Mouse (Mus musculus) liver, embryonic 18 days (tissue): ENCODE measurements around the gene Slc6a16. TPM values are rescaled to one million over a fixed set of nuclear protein-coding genes. Genes with fewer than 3 reads are reported as not detected.

Experiments used
- polyA plus RNA-seq: library from polyadenylated mRNA; depleted of rRNA; stranded (reverse); fragments of >200 nt; gene quantifications from 2 replicates; pipeline ENCODE4 v1.2.3, GENCODE M21; 2012; rRNA removed

Gene Slc6a16
- 0.05 and 0.06 TPM in 2 replicates for polyA plus RNA-seq

GRCm38 (mm10) chr7:45240633-45241388, at the start of gene Slc6a16:
Gene Slc6a16 (plus strand): TSS chr7:45241085.

GRCm38 (mm10) chr7:45204380-45205143, 36.3 kb upstream of the Slc6a16 start, which contains the start of gene Ccdc155:
Gene Ccdc155 (minus strand): TSS chr7:45204892.

GRCm38 (mm10) chr7:45211851-45212251, 29.0 kb upstream of the Slc6a16 start, which contains the start of gene Dkkl1:
Gene Dkkl1 (minus strand): TSS chr7:45212147.

GRCm38 (mm10) chr7:45215673-45216441, 25.0 kb upstream of the Slc6a16 start, which contains the start of gene Tead2:
Gene Tead2 (plus strand): TSS chr7:45215753.

GRCm38 (mm10) chr7:45238723-45239496, 2.0 kb upstream of the Slc6a16 start, which contains the start of gene Cd37:
Gene Cd37 (minus strand): TSS chr7:45239115.

DNA sequence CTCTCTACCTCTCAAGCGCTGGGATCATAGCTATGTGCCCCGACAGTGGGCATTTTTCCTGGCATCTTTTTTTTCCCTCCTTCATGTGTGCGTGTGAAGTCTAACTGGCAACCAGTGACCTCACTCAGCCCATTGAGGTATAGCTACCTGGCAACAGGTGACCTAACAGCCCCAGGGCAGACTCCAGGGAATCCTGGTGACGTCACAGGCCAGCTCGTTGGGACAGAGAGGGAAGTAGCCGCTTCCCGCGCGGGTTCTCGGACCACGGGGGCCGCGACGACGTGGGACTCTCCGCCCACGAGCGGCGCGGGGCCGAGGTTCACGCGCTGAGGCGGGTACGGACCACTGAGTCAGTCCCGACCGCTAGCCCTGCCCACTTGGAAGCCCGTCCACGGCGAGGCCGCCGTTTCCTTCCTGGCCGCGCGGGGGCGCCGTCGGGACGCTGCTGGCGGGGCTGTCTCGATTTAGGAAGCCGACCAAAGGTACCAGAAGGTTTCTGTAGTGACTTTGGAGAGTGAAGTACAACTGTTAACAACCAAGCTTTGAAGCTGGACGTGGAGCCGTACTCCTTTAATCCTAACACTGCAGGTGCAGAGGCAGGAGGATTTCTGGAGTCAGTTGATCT, 36.4 kb downstream of the Slc6a16 start, which contains the start of gene Slc6a21:
Gene Slc6a21, plus strand, starts transcription at position 378 of the 625 bp plus-strand sequence.

Other genes starting within 250 kb of the Slc6a16 start
- gene Irf3, start 243.4 kb upstream of the Slc6a16 start, polyA plus RNA-seq, result 50.0 and 54.3 TPM in 2 replicates
- gene Bcl2l12, start 242.4 kb upstream of the Slc6a16 start, polyA plus RNA-seq, result 9.0 and 9.5 TPM in 2 replicates
- 13.5 and 17.4 TPM in 2 replicates for gene Scaf1, start 224.7 kb upstream of the Slc6a16 start, polyA plus RNA-seq
- gene Rras, start 223.1 kb upstream of the Slc6a16 start, polyA plus RNA-seq, result 41.8 and 53.8 TPM in 2 replicates
- 1.1 and 1.7 TPM in 2 replicates for gene Prr12, start 188.2 kb upstream of the Slc6a16 start, polyA plus RNA-seq
- 24.0 and 24.4 TPM in 2 replicates for gene Nosip, start 178.7 kb upstream of the Slc6a16 start, polyA plus RNA-seq
- gene Prrg2, start 178.4 kb upstream of the Slc6a16 start, polyA plus RNA-seq, result 17.7 and 19.5 TPM in 2 replicates
- gene Rcn3, start 148.9 kb upstream of the Slc6a16 start, polyA plus RNA-seq, result 18.6 and 20.0 TPM in 2 replicates
- gene Fcgrt, start 137.2 kb upstream of the Slc6a16 start, polyA plus RNA-seq, result 64.9 and 71.1 TPM in 2 replicates
- 256 and 267 TPM in 2 replicates for gene Rps11, start 116.6 kb upstream of the Slc6a16 start, polyA plus RNA-seq
- 1,073 and 1,547 TPM in 2 replicates for gene Rpl13a, start 112.3 kb upstream of the Slc6a16 start, polyA plus RNA-seq
- 0.05 and 0.17 TPM in 2 replicates for gene Gm45713, start 104.9 kb upstream of the Slc6a16 start, polyA plus RNA-seq
- 7.5 and 8.3 TPM in 2 replicates for gene Flt3l, start 104.7 kb upstream of the Slc6a16 start, polyA plus RNA-seq
- 32.5 and 35.0 TPM in 2 replicates for gene Pih1d1, start 86.8 kb upstream of the Slc6a16 start, polyA plus RNA-seq
- gene Aldh16a1, start 86.5 kb upstream of the Slc6a16 start, polyA plus RNA-seq, result 20.1 and 26.3 TPM in 2 replicates
- gene Slc17a7, start 77.1 kb upstream of the Slc6a16 start, polyA plus RNA-seq, result 0.01 TPM in 2 replicates
- not detected in 2 replicates for gene Gfy, start 61.5 kb upstream of the Slc6a16 start, polyA plus RNA-seq
- not detected in 2 replicates for gene Pth2, start 60.1 kb upstream of the Slc6a16 start, polyA plus RNA-seq
- 0.04 and 0.05 TPM in 2 replicates for gene Ccdc155, start 36.2 kb upstream of the Slc6a16 start, polyA plus RNA-seq
- gene Dkkl1, start 28.9 kb upstream of the Slc6a16 start, polyA plus RNA-seq, result 0.42 and 0.52 TPM in 2 replicates
- 21.0 and 23.1 TPM in 2 replicates for gene Tead2, start 25.3 kb upstream of the Slc6a16 start, polyA plus RNA-seq
- 30.2 and 33.5 TPM in 2 replicates for gene Cd37, start 2.0 kb upstream of the Slc6a16 start, polyA plus RNA-seq
- 0.04 and 0.09 TPM in 2 replicates for gene Slc6a21, start 36.4 kb downstream of the Slc6a16 start, polyA plus RNA-seq
- gene Trpm4, start 92.7 kb downstream of the Slc6a16 start, polyA plus RNA-seq, result 3.7 and 4.2 TPM in 2 replicates
- 0.20 and 0.34 TPM in 2 replicates for gene Hrc, start 94.2 kb downstream of the Slc6a16 start, polyA plus RNA-seq
- 0.06 and 0.07 TPM in 2 replicates for gene Ppfia3, start 125.9 kb downstream of the Slc6a16 start, polyA plus RNA-seq
- 0.12 and 0.20 TPM in 2 replicates for gene Lin7b, start 129.5 kb downstream of the Slc6a16 start, polyA plus RNA-seq
- 152 and 184 TPM in 2 replicates for gene Snrnp70, start 154.7 kb downstream of the Slc6a16 start, polyA plus RNA-seq
- not detected in 2 replicates for gene Kcna7, start 164.6 kb downstream of the Slc6a16 start, polyA plus RNA-seq
- gene Ntf5, start 172.6 kb downstream of the Slc6a16 start, polyA plus RNA-seq, result 0.15 and 0.17 TPM in 2 replicates
- gene Lhb, start 179.7 kb downstream of the Slc6a16 start, polyA plus RNA-seq, result not detected in 2 replicates
- gene Gys1, start 193.8 kb downstream of the Slc6a16 start, polyA plus RNA-seq, result 7.5 and 9.9 TPM in 2 replicates
- 37.3 and 45.2 TPM in 2 replicates for gene Ruvbl2, start 197.0 kb downstream of the Slc6a16 start, polyA plus RNA-seq
- 1,700 and 2,007 TPM in 2 replicates for gene Ftl1, start 218.8 kb downstream of the Slc6a16 start, polyA plus RNA-seq
- gene Bax, start 225.8 kb downstream of the Slc6a16 start, polyA plus RNA-seq, result 47.6 and 49.6 TPM in 2 replicates
- gene Tulp2, start 240.8 kb downstream of the Slc6a16 start, polyA plus RNA-seq, result 0.12 and 0.15 TPM in 2 replicates
- 0.12 TPM in 1 of 2 replicates, not detected in the other for gene Gm45808, start 245.7 kb downstream of the Slc6a16 start, polyA plus RNA-seq
- 5.7 and 6.5 TPM in 2 replicates for gene Dhdh, start 247.7 kb downstream of the Slc6a16 start, polyA plus RNA-seq